Mouse (Mus musculus) neural tube, embryonic 13.5 days (tissue): ENCODE data around the gene Wdr46. TPM values are rescaled to one million over a fixed set of nuclear protein-coding genes. Genes with fewer than 3 reads are reported as not detected.
"Not testable (repeated sequence)": the region's sequence is repeated elsewhere in the genome, so short reads cannot be mapped to it uniquely, and the experiment has no call there.

Experiments
- ATAC-seq: fragments of 200-750 bp; cut with Nextera tagmentation; 2 replicates; pipeline ENCODE4 v1.8.0; 2017; ENCODE audit warnings: low read depth, mild to moderate bottlenecking, moderate TSS enrichment, moderate library complexity
- H3K27ac ChIP-seq: fragments of 300-500 bp; sonication (generic); replicated peaks from 2 replicates; pipeline ENCODE4 v1.5.1; 2015; ENCODE audit warnings: moderate library complexity, mild to moderate bottlenecking, inconsistent platforms
- H3K27me3 ChIP-seq: fragments of 300-500 bp; sonication (generic); 2 replicates; pipeline ENCODE4 v1.6.1; 2015; ENCODE audit warnings: mild to moderate bottlenecking, inconsistent platforms
- H3K36me3 ChIP-seq: fragments of 300-500 bp; sonication (generic); 2 replicates; pipeline ENCODE4 v1.6.1; 2015; ENCODE audit warnings: mild to moderate bottlenecking, inconsistent platforms
- H3K4me1 ChIP-seq: fragments of 300-500 bp; sonication (generic); replicated peaks from 2 replicates; pipeline ENCODE4 v1.6.1; 2015; ENCODE audit warnings: inconsistent platforms
- H3K4me2 ChIP-seq: fragments of 300-500 bp; sonication (generic); 2 replicates; pipeline ENCODE4 v1.6.1; 2015; ENCODE audit warnings: inconsistent platforms, mild to moderate bottlenecking, moderate library complexity
- H3K4me3 ChIP-seq: fragments of 300-500 bp; sonication (generic); 2 replicates; pipeline ENCODE4 v1.5.1; 2015; ENCODE audit warnings: mild to moderate bottlenecking, inconsistent platforms
- H3K9ac ChIP-seq: fragments of 300-500 bp; sonication (generic); 2 replicates; pipeline ENCODE4 v1.6.1; 2015; ENCODE audit warnings: moderate library complexity, mild to moderate bottlenecking, inconsistent platforms
- H3K9me3 ChIP-seq: fragments of 300-500 bp; sonication (generic); 2 replicates; pipeline ENCODE4 v1.6.1; 2016; ENCODE audit warnings: inconsistent platforms
- WGBS: fragments of 180-500 bp; shearing (Covaris S2); methylation state at CpG from one replicate; pipeline ENCODE4 v1.1.7; 2015; 5-methylcytosine and 5-hydroxymethylcytosine counted together
- polyA plus RNA-seq: library from polyadenylated mRNA; unstranded; fragments of >200 nt; fragmentation: Nextera tagmentation; extraction: Ambion mirVana; gene quantifications from 2 replicates; pipeline ENCODE4 v1.2.1, GENCODE M21; 2015

The Wdr46 gene
- 26.9 and 27.6 TPM in 2 replicates for polyA plus RNA-seq

DNA sequence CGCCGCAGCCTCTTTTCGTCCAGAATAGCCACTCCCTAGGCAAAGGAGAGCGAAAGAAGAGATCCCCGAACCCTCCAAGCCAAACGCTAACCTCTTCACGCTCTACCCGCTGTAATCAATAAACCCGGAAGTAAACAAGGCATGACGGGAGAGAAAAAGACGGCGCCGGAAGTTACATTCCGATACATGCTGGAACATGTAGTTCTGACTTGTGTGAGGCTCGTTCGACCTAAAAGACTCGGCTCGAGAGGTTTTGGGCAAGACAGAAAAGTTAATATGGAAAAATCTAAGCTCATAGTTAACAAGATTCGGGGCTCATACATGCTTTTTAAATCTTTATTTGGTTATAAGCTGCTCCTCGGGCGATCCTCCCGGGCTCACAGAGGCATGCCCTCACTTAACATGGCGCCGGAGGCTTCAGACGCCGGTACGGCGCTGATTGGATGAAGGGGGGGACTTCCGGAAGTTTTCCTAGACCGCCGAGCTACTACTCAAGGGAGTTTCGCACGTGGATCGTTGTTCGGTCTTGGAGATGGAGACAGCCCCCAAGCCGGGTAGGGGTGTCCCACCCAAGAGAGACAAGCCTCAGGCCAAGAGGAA lies at the start of gene Wdr46, which contains the start of gene Pfdn6:
Gene Wdr46, plus strand, starts transcription at position 455 of the 600 bp plus-strand sequence.
Gene Pfdn6, minus strand, starts transcription at position 138 of the 600 bp plus-strand sequence.
- WGBS, result under 1% methylated on average over 36 of the region's 36 CpGs

GRCm38 (mm10) chr17:33891357-33891756 lies 49.1 kb upstream of the Wdr46 start:
- WGBS, result 67% methylated on average over 2 of the region's 2 CpGs
- peaks cover 14% of the 10 kb centered on the region for H3K4me1 ChIP-seq
- no peaks in the 10 kb centered on the region for H3K36me3 ChIP-seq
- ATAC-seq, result no peak
- no peaks in the 10 kb centered on the region for H3K27me3 ChIP-seq
- no peak overlapping the region for H3K9ac ChIP-seq
- no peak overlapping the region for H3K27ac ChIP-seq
- no peak overlapping the region for H3K4me2 ChIP-seq
- no peak overlapping the region for H3K4me3 ChIP-seq
- no peaks in the 10 kb centered on the region for H3K9me3 ChIP-seq

More for the DNA sequence above, at the start of gene Wdr46, which contains the start of gene Pfdn6:
- peak within 1 kb of the TSS; percentile 88 for H3K9ac ChIP-seq
- H3K9me3 ChIP-seq, result no peaks in the 10 kb centered on the region
- H3K4me3 ChIP-seq, result peak within 1 kb of the TSS; percentile 89
- H3K4me1 ChIP-seq, result peaks cover 24% of the 10 kb centered on the region
- peaks cover 55% of the 10 kb centered on the region for H3K36me3 ChIP-seq
- ATAC-seq, result peak; percentile 88
- H3K27me3 ChIP-seq, result no peaks in the 10 kb centered on the region
- peak within 1 kb of the TSS; percentile 98 for H3K4me2 ChIP-seq
- no peak within 1 kb of the TSS for H3K27ac ChIP-seq

GRCm38 (mm10) chr17:33891892-33892291 lies 48.6 kb upstream of the Wdr46 start:
- H3K4me1 ChIP-seq, result peaks cover 14% of the 10 kb centered on the region
- ATAC-seq, H3K27ac ChIP-seq, H3K9me3 ChIP-seq, H3K36me3 ChIP-seq, H3K4me2 ChIP-seq, H3K4me3 ChIP-seq, H3K9ac ChIP-seq, H3K27me3 ChIP-seq: not testable (repeated sequence)
- WGBS, result 77% methylated on average over 6 of the region's 6 CpGs

- Histone ChIP-seq H3K4me3 (no peak overlapping the region), H3K4me1 (peaks cover 14% of the 10 kb centered on the region), H3K27ac (no peak overlapping the region), H3K9me3 (no peaks in the 10 kb centered on the region), H3K36me3 (no peaks in the 10 kb centered on the region), H3K4me2 (no peak overlapping the region), H3K9ac (no peak overlapping the region), H3K27me3 (no peaks in the 10 kb centered on the region)
- WGBS, result 24% methylated on average over 7 of the region's 7 CpGs
- no peak for ATAC-seq
Observed at GRCm38 (mm10) chr17:33892429-33892828, 48.0 kb upstream of the Wdr46 start.

DNA sequence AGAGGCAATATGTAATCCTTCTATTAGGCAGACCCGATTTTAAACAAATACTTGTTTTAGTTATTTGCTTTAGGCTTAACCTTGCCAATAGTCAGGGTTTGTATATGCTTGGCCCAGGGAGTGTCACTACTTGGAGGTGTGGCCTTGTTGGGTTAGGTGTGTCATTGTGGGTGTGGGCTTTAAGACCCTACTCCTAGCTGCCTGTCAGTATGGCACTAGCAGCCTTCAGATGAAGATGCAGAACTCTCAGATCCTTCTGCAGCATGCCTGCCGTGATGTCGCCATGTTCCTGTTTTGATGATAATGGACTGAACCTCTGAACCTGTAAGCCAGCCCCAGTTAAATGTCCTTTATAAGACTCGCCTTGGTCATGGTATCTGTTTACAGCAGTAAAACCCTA lies 47.4 kb upstream of the Wdr46 start:
- H3K4me1 ChIP-seq, result peaks cover 14% of the 10 kb centered on the region
- not testable (repeated sequence) for H3K4me2 ChIP-seq, H3K27me3 ChIP-seq, H3K27ac ChIP-seq, H3K9ac ChIP-seq, H3K9me3 ChIP-seq, H3K4me3 ChIP-seq, H3K36me3 ChIP-seq, ATAC-seq
- WGBS, result 76% methylated on average over 4 of the region's 4 CpGs

DNA sequence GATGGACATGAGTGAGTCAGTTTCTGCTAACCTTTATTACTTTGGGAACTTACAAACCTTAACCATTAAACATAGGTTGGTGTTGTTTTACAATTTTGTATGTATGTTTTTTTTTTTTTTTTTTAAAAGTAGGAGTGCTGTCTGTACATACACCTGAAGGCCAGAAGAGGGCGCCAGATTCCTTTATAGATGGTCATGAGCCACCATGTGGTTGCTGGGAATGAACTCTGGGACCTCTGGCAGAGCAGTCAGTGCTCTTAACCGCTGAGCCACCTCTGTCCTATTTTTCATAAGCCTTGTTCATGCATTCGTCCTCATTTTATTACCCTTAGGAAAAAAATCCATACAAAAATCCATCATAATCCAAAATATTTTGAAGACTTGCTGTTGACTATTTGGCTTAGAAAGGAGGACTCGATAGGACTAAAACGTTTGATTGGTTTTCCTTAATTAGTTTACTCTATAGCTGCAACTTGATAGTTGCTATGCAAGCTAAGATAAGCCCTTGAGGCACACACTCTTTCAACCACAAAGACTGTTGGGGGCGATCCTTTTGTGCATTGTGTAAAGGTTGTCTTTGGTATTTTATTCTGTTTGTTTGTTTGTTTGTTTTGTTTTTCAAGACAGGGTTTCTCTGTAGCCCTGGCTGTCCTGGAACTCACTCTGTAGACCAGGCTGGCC lies 43.2 kb upstream of the Wdr46 start:
- no peaks in the 10 kb centered on the region for H3K27me3 ChIP-seq
- no peak overlapping the region for H3K4me2 ChIP-seq
- H3K9ac ChIP-seq, result no peak overlapping the region
- ATAC-seq, result no peak
- no peak overlapping the region for H3K27ac ChIP-seq
- H3K9me3 ChIP-seq, result no peaks in the 10 kb centered on the region
- no peaks in the 10 kb centered on the region for H3K4me1 ChIP-seq
- 45% methylated on average over 6 of the region's 6 CpGs for WGBS
- H3K4me3 ChIP-seq, result no peak overlapping the region
- no peaks in the 10 kb centered on the region for H3K36me3 ChIP-seq

GRCm38 (mm10) chr17:33898193-33898592 lies 42.3 kb upstream of the Wdr46 start:
- not testable (repeated sequence) for ATAC-seq, H3K4me2 ChIP-seq, H3K27me3 ChIP-seq, H3K27ac ChIP-seq, H3K9ac ChIP-seq, H3K4me3 ChIP-seq, H3K9me3 ChIP-seq, H3K4me1 ChIP-seq, H3K36me3 ChIP-seq
- 85% methylated on average over 4 of the region's 4 CpGs for WGBS

- no peaks in the 10 kb centered on the region for H3K9me3 ChIP-seq
- H3K4me3 ChIP-seq, result no peak overlapping the region
Observed at GRCm38 (mm10) chr17:33899642-33900041, 40.8 kb upstream of the Wdr46 start.

DNA sequence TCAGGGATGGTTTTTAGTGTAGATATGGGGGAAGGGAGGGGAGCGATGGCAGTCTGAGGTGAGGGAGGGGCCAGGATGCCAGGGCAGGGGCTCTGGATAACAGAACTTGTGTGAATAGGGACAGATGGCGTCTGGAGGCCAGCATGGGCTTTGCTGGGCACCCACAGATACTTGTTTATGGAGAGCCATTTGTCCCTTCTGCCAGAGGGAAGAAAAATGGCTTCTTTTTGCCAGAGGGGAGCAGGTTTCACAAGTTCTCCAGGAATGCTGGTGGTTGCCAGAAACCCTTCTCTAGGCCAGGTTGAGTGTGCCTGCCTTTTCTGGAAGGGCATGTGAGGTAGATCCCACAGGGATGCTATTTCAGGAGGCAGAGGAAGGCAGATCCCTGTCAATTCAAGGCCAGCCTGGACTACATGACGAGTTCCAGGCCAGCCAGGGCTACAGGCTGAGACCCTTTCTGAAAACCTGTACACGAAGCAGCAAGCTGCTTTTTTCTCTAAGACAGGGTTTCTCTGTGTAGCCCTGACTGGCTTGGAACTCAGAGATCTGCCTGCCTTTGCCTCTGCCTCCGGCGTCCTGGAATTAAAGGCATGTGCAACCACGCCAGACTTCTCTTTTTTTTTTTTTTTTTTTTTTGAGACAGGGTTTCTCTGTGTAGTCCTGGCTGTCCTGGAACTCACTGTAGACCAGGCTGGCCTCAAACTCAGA lies 40.0 kb upstream of the Wdr46 start:
- Histone ChIP-seq H3K9me3 (no peaks in the 10 kb centered on the region), H3K27ac (no peak overlapping the region), H3K4me1 (no peaks in the 10 kb centered on the region), H3K9ac (no peak overlapping the region), H3K4me2 (no peak overlapping the region), H3K36me3 (no peaks in the 10 kb centered on the region), H3K4me3 (no peak overlapping the region), H3K27me3 (no peaks in the 10 kb centered on the region)
- no peak for ATAC-seq
- 70% methylated on average over 7 of the region's 7 CpGs for WGBS

More at GRCm38 (mm10) chr17:33899642-33900041, 40.8 kb upstream of the Wdr46 start:
- no peak overlapping the region for H3K9ac ChIP-seq
- H3K27me3 ChIP-seq, result no peaks in the 10 kb centered on the region
- no peak for ATAC-seq
- no peaks in the 10 kb centered on the region for H3K36me3 ChIP-seq
- H3K4me1 ChIP-seq, result no peaks in the 10 kb centered on the region
- no peak overlapping the region for H3K4me2 ChIP-seq
- 88% methylated on average over 4 of the region's 4 CpGs for WGBS
- no peak overlapping the region for H3K27ac ChIP-seq

DNA sequence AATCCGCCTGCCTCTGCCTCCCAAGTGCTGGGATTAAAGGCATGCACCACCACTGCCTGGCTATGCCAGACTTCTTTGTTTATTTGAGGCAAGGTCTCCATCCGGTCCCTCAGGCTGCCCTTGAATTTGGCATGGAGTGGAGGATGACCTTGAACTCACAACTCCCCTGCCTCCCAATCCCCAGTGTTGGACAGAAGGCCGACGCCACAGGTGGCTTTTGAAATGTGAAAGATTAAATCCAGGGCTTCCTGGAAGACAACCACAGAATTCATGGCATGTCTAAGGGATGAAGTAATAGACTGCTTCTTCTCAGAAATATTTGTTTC lies 39.5 kb upstream of the Wdr46 start:
- no peak overlapping the region for H3K4me3 ChIP-seq
- H3K9ac ChIP-seq, result no peak overlapping the region
- H3K27me3 ChIP-seq, result no peaks in the 10 kb centered on the region
- H3K27ac ChIP-seq, result no peak overlapping the region
- no peak overlapping the region for H3K4me2 ChIP-seq
- no peaks in the 10 kb centered on the region for H3K36me3 ChIP-seq
- no peak for ATAC-seq
- H3K9me3 ChIP-seq, result no peaks in the 10 kb centered on the region
- no peaks in the 10 kb centered on the region for H3K4me1 ChIP-seq
- 90% methylated on average over 4 of the region's 4 CpGs for WGBS

DNA sequence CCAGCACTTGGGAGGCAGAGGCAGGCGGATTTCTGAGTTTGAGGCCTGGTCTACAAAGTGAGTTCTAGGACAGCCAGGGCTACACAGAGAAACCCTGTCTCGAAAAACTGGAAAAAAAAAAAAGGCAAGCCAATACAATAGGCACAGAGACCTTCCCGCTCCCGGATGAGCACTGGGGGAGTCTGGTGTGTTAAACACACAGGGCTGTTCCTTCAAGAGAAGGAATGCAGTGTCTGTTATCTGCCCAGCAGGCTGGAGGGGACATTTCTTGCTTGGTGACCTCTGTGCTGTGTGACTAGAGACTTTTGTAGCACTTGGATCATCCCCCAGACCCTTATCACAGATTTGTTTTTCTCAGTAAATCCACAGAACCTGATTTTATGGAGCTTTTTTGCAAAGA lies 38.8 kb upstream of the Wdr46 start:
- H3K27me3 ChIP-seq, result no peaks in the 10 kb centered on the region
- no peak overlapping the region for H3K27ac ChIP-seq
- H3K4me1 ChIP-seq, result no peaks in the 10 kb centered on the region
- peak overlapping the region; percentile 8; the same call in 1 of the 2 replicates for H3K9ac ChIP-seq
- WGBS, result 52% methylated on average over 4 of the region's 4 CpGs
- H3K36me3 ChIP-seq, result no peaks in the 10 kb centered on the region
- ATAC-seq, result no peak
- no peak overlapping the region for H3K4me3 ChIP-seq
- H3K9me3 ChIP-seq, result no peaks in the 10 kb centered on the region
- no peak overlapping the region for H3K4me2 ChIP-seq

- Histone ChIP-seq H3K4me3 (no peak overlapping the region), H3K9ac (peak overlapping the region; percentile 8; the same call in 1 of the 2 replicates), H3K9me3 (no peaks in the 10 kb centered on the region), H3K27me3 (no peaks in the 10 kb centered on the region), H3K4me1 (no peaks in the 10 kb centered on the region), H3K36me3 (no peaks in the 10 kb centered on the region), H3K4me2 (no peak overlapping the region), H3K27ac (no peak overlapping the region)
- 44% methylated on average over 4 of the region's 4 CpGs for WGBS
- ATAC-seq, result no peak
Observed at GRCm38 (mm10) chr17:33902079-33902478, 38.4 kb upstream of the Wdr46 start.
